Mouse (Mus musculus): ENCODE results near the gene Lrrc8b. TPM values are rescaled to one million over a fixed set of nuclear protein-coding genes. Genes with fewer than 3 reads are reported as not detected.

The Lrrc8b gene
- polyA plus RNA-seq, 1 experiment: 26.7 TPM

DNA sequence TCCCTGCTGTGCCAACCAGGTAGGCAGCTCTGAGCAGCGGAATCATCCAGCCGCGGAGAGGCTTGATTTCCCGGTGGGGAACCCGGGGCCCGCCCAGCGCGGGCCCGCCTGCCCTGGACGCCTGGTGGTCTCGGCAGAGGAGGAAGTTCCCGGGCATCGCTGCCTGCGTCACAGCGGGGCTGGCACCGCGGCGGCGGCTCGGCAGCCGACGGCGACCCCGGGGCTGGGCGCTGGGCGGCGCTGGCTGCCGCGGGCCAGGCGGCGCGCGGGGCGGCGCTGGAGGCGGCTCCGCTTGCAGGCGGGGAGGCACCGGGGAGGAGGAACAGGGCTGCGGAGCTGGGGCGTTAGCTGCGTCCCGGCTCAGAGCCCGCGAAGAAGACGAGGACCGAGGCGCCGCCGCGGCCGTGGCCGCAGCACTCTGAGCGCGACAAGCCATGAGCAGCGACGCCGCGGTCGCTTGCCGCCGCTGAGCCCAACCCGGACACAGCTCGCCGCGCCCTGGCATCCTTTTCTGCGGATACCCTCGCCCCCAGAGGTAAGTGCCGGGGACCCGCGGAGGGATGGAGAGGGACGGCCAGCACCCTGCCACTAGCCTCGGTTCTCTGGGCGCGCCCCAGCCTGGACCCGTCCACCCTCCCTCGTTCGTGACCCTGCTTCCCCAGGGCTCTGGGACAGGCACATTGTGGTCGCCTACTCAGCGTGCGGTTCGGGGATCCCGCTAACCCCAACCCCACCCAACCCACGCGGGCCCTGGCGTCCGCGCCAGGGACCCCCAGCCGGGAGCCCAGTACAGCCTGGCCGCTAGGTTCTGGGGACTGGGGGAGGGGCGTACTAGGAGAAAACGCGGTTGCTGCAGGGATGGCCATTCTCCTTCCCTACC lies 103.8 kb downstream of the Lrrc8b start, which contains the start of gene Lrrc8c:
Lrrc8c (plus strand) TSS at position 293 of the 880 bp plus-strand sequence.
- DNase-seq: peak; percentile 82
- TF ChIP-seq POLR2A (IDR thresholded peaks at IDR 0.05; ENCODE audit: borderline replicate concordance, extremely low read depth, low read depth, low read length) (peak; percentile 74; the same call in 1 of the 2 replicates), CTCF (IDR thresholded peaks at IDR 0.05; ENCODE audit: insufficient read depth, low read length) (no peak)
- Histone ChIP-seq H3K4me1 (ENCODE audit: control insufficient read depth, insufficient read depth, low read length) (peaks cover 7% of the 10 kb centered on the region), H3K4me3 (replicated peaks; ENCODE audit: extremely low read depth, low read depth, low read length) (peak within 1 kb of the TSS; percentile 96)
- under 1% methylated on average over 87 of the region's 93 CpGs for WGBS

DNA sequence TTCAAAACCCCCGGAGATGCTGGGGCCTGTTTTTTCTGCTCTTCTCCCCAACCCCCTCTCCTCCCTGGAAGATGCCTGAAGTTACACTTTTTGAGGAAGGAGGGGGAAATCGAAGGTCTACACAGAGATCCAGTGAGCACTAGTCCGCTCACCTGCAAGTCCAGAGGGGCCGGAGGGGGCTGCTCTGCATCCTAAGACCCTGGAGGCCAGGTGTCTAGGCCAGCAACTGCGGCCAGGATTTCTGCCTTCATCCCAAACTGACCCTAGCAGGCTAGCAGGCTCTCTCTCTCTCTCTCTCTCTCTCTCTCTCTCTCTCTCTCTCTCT lies 104.4 kb downstream of the Lrrc8b start:
- Histone ChIP-seq H3K4me3 (replicated peaks; ENCODE audit: extremely low read depth, low read depth, low read length) (peak overlapping the region; percentile 81), H3K4me1 (ENCODE audit: control insufficient read depth, insufficient read depth, low read length) (peaks cover 7% of the 10 kb centered on the region)
- no peak for DNase-seq
- TF ChIP-seq CTCF (IDR thresholded peaks at IDR 0.05; ENCODE audit: insufficient read depth, low read length) (no peak), POLR2A (IDR thresholded peaks at IDR 0.05; ENCODE audit: borderline replicate concordance, extremely low read depth, low read depth, low read length) (no peak)
- 8% methylated on average over 5 of the region's 5 CpGs for WGBS

DNA sequence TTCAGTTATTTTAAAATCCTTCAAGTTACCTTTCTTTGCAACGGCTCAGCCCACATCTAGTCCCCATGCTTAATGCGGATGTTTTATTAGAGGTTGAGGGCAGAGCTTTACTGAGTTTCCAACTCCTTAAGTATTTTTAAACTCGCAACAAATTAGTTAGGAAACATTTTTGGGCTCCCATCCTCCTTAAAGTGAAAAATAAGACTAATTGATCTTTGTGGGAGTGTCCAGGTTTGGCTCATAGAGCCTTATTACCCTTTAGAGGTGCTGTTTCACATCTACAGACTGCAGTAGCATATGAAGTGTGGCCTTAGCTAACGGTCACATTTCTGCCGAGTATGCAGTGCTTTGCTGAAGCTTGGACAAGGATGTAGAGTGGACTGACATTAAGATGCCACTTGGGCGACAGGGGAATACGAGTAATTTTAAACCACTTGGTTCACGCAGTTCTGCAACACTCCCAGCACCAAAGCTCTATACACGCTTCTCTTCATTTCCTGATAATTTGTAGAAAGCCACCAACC lies 104.9 kb downstream of the Lrrc8b start:
- TF ChIP-seq POLR2A (IDR thresholded peaks at IDR 0.05; ENCODE audit: borderline replicate concordance, extremely low read depth, low read depth, low read length) (no peak), CTCF (IDR thresholded peaks at IDR 0.05; ENCODE audit: insufficient read depth, low read length) (no peak)
- 30% methylated on average over 9 of the region's 9 CpGs for WGBS

DNA sequence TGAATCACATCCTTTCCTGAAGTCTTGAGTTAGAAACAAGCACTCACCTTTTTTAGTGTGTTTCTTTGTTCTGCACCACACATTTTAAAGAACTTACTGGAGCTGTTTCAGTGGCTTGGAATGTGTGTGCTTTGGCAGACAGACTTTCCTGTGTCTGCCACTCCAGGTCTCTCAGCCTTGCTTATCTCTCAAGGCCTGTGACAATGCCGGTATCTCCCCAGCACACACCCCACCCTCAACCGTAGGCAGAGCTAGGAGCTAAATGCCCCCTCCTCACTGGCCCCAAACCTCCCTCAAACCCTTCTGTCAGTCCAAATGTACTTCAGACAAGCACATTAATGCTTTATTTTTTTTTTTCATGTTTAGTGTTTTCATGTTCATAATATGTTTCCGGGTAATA lies 107.9 kb downstream of the Lrrc8b start:
- peaks cover 13% of the 10 kb centered on the region for H3K4me1 ChIP-seq (ENCODE audit: control insufficient read depth, insufficient read depth, low read length)
- H3K4me3 ChIP-seq (replicated peaks; ENCODE audit: extremely low read depth, low read depth, low read length): no peak overlapping the region
- TF ChIP-seq POLR2A (IDR thresholded peaks at IDR 0.05; ENCODE audit: borderline replicate concordance, extremely low read depth, low read depth, low read length): no peak
- no peak for TF ChIP-seq CTCF (IDR thresholded peaks at IDR 0.05; ENCODE audit: insufficient read depth, low read length)
- WGBS: 31% methylated on average over 3 of the region's 3 CpGs
- peak; percentile 23 for DNase-seq

More for the DNA sequence above, 104.9 kb downstream of the Lrrc8b start:
- peaks cover 7% of the 10 kb centered on the region for H3K4me1 ChIP-seq (ENCODE audit: control insufficient read depth, insufficient read depth, low read length)
- peak overlapping the region; percentile 81 for H3K4me3 ChIP-seq (replicated peaks; ENCODE audit: extremely low read depth, low read depth, low read length)
- no peak for DNase-seq

DNA sequence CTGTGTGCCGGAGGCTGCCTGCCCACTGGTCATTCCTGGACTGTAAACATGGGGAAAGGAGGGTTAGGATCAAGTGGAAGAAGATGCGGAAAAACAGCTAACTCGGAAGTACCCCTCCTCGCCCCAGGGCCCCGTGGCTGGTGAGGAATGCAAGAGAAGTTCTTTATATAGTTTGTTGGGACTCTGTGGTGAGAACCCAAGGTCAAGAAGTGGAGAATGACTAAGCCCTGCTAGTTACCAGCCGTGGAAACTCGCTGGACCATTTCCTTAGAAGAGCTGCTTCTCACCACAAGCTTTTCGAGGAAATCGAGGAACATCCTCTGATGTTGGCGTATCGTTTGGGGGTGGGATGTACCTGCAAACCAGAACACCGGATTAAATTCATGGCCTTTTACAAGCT lies 109.4 kb downstream of the Lrrc8b start:
- TF ChIP-seq POLR2A (IDR thresholded peaks at IDR 0.05; ENCODE audit: borderline replicate concordance, extremely low read depth, low read depth, low read length): no peak
- no peak for TF ChIP-seq CTCF (IDR thresholded peaks at IDR 0.05; ENCODE audit: insufficient read depth, low read length)
- 76% methylated on average over 12 of the region's 12 CpGs for WGBS

DNA sequence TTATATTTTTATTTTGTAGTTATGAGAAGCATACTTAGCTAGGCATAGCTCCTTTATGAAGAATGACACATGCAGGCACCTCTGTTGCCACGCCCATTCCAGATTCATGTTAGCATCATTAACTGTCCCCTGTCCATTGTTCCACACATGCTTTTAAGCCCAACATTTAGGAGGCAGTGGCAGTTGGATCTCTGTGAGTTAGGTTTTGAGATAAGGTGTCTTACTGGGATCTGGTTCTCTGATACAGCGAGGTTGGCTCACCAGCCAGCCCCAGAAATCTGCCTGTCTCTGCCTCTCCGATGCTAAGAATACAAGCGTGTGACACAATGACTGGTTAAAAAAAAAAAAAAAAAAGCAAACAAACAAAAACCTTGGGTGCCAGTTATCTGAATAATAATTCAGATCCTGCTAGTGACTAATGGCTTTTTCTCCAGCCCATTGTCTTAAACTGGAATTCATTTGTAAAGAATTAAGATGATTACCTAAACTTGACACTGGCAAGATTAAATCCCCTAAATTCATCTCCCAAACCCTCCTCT lies 110.6 kb downstream of the Lrrc8b start:
- TF ChIP-seq POLR2A (IDR thresholded peaks at IDR 0.05; ENCODE audit: borderline replicate concordance, extremely low read depth, low read depth, low read length) (no peak), CTCF (IDR thresholded peaks at IDR 0.05; ENCODE audit: insufficient read depth, low read length) (no peak)
- Histone ChIP-seq H3K4me1 (ENCODE audit: control insufficient read depth, insufficient read depth, low read length) (peaks cover 20% of the 10 kb centered on the region), H3K4me3 (replicated peaks; ENCODE audit: extremely low read depth, low read depth, low read length) (no peak overlapping the region)
- DNase-seq: no peak
- WGBS: 75% methylated on average over 4 of the region's 4 CpGs

More for the DNA sequence above, 109.4 kb downstream of the Lrrc8b start:
- DNase-seq: no peak
- no peak overlapping the region for H3K4me3 ChIP-seq (replicated peaks; ENCODE audit: extremely low read depth, low read depth, low read length)
- peaks cover 16% of the 10 kb centered on the region for H3K4me1 ChIP-seq (ENCODE audit: control insufficient read depth, insufficient read depth, low read length)

DNA sequence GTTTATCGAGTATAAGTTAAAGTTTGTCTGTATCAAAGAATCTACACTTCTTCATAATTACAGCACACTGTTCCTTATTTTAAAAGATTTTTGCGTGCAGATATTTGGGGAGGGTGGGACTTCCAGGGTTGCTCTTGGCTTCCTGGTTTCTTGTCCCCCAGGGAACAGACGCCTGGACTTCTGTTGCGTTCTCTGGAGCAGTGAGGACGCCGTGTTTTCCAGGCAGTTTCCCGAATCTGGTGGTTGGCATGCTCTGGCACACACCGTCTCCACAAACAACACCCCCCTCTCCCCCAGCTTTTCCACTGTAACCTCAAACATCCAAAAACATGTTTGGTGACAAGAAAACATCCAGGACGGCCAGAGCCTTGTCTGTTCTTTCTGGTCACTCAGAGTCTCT lies 111.2 kb downstream of the Lrrc8b start:
- 70% methylated on average over 9 of the region's 9 CpGs for WGBS
- Histone ChIP-seq H3K4me3 (replicated peaks; ENCODE audit: extremely low read depth, low read depth, low read length) (no peak overlapping the region), H3K4me1 (ENCODE audit: control insufficient read depth, insufficient read depth, low read length) (peaks cover 23% of the 10 kb centered on the region)
- TF ChIP-seq POLR2A (IDR thresholded peaks at IDR 0.05; ENCODE audit: borderline replicate concordance, extremely low read depth, low read depth, low read length) (no peak), CTCF (IDR thresholded peaks at IDR 0.05; ENCODE audit: insufficient read depth, low read length) (no peak)
- DNase-seq: no peak

DNA sequence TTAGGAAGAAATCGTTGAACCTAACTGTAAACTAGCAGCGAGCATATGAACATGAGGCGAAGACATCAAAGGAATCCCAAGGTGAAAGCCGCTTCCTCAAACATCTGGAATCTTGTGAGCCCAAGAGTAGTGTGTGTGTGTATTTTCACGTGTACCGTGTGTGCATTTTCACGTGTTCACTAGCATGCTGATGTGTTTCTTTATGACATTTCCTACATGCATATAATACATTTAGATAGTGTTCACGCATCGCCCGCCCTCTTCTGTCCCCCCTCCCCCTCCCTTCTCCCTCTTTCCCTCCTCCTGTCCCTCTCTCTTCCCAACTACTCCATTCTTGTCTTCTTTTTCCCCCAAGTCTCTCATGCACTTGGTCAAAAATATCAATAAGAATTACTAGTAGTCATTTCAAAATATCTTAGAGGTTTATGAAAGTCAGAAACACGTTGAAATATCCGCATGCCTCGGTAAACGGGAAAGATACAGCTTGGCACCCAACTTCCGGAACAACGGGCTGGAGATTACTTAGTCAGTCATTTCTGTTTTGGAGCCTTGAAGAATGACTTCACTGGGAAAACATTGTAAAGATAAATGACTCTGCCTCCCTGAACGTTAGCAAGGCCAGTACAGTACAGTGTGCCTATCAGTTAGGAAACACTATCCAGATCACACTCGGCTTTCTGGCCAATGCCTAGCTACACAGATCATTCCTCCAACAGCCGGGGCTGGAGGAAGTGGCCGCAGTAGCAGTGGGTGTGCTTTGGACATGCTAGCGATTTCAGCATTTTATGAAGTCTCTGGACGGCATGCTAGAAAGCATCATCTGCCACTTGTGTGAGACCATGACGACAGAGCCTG lies 112.1 kb downstream of the Lrrc8b start:
- DNase-seq: no peak

DNA sequence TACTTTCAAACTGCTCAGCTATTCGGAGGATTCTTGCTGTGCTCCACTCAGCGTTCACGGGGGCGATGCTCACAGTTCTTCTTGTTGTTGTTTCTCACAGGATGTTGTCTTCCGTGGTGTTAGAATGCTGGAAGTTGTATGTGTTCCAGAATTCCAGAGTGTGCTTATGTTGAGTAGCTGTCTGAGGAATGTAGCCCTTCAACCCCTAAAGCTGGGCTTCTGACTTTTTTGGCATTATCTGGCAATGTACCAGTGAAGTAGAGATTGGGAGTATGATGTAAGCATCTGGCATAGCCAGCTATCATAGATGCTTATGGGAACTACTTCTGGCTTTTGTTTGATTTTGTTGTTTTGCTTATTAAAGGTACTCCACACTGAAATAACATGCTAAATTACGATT lies 115.0 kb downstream of the Lrrc8b start:
- 23% methylated on average over 6 of the region's 6 CpGs for WGBS

More for the DNA sequence above, 112.1 kb downstream of the Lrrc8b start:
- WGBS: 58% methylated on average over 23 of the region's 23 CpGs
- H3K4me1 ChIP-seq (ENCODE audit: control insufficient read depth, insufficient read depth, low read length): peaks cover 23% of the 10 kb centered on the region
- H3K4me3 ChIP-seq (replicated peaks; ENCODE audit: extremely low read depth, low read depth, low read length): no peak overlapping the region
- TF ChIP-seq CTCF (IDR thresholded peaks at IDR 0.05; ENCODE audit: insufficient read depth, low read length): no peak
- no peak for TF ChIP-seq POLR2A (IDR thresholded peaks at IDR 0.05; ENCODE audit: borderline replicate concordance, extremely low read depth, low read depth, low read length)

More for the DNA sequence above, 115.0 kb downstream of the Lrrc8b start:
- DNase-seq: no peak
- Histone ChIP-seq H3K4me1 (ENCODE audit: control insufficient read depth, insufficient read depth, low read length) (peaks cover 17% of the 10 kb centered on the region), H3K4me3 (replicated peaks; ENCODE audit: extremely low read depth, low read depth, low read length) (no peak overlapping the region)
- TF ChIP-seq CTCF (IDR thresholded peaks at IDR 0.05; ENCODE audit: insufficient read depth, low read length) (no peak), POLR2A (IDR thresholded peaks at IDR 0.05; ENCODE audit: borderline replicate concordance, extremely low read depth, low read depth, low read length) (no peak)

Data from lung, adult 2 months (tissue).